Mouse (Mus musculus): Measurements from ENCODE around the gene Urgcp. TPM values are rescaled to one million over a fixed set of nuclear protein-coding genes. Genes with fewer than 3 reads are reported as not detected.

Urgcp gene
- total RNA-seq, 2 experiments from 2014 or later = 56.7 to 68.6 TPM

Other genes starting within 250 kb of the Urgcp start
- 10 to 100 TPM; 68.7 to 74.8 TPM for gene Xbp1, start 241.7 kb downstream of the Urgcp start, total RNA-seq (2021)
- gene Ccdc117, start 220.2 kb downstream of the Urgcp start, total RNA-seq (2021) = 10 to 100 TPM; 17.9 to 23.5 TPM
- gene Ankrd36, start 192.7 kb downstream of the Urgcp start, total RNA-seq (2021) = not detected
- gene Mrps24, start 46.7 kb downstream of the Urgcp start, total RNA-seq (2021) = 100 to 1,000 TPM; 145 to 152 TPM
- 10 to 100 TPM; 26.1 to 27.2 TPM for gene Dbnl, start 26.1 kb upstream of the Urgcp start, total RNA-seq (2021)
- gene Pgam2, start 41.4 kb upstream of the Urgcp start, total RNA-seq (2021) = 100 to 1,000 TPM; 914 to 924 TPM
- gene Polm, start 75.6 kb upstream of the Urgcp start, total RNA-seq (2021) = 1 to 10 TPM; 3.0 to 3.6 TPM
- gene Aebp1, start 99.6 kb upstream of the Urgcp start, total RNA-seq (2021) = 10 to 100 TPM; 18.5 to 23.3 TPM
- 10 to 100 TPM; 29.2 to 33.2 TPM for gene Pold2, start 115.9 kb upstream of the Urgcp start, total RNA-seq (2021)
- gene Myl7, start 136.4 kb upstream of the Urgcp start, total RNA-seq (2021) = 100 to 1,000 TPM; 742 to 813 TPM
- gene Gck, start 187.7 kb upstream of the Urgcp start, total RNA-seq (2021) = 1 to 10 TPM; 7.4 to 9.4 TPM
- gene Ykt6, start 193.3 kb upstream of the Urgcp start, total RNA-seq (2021) = 10 to 100 TPM; 60.9 to 64.9 TPM